Mouse (Mus musculus) spleen, adult 2 months (tissue): ENCODE results near the gene Akap12. TPM values are rescaled to one million over a fixed set of nuclear protein-coding genes. Genes with fewer than 3 reads are reported as not detected.

Experiments
- DNase-seq, 2 experiments: peaks; one replicate each; pipeline versions ENCODE4 v3.0.0 to v3.0.0-alpha.2; 2012 to 2021; ENCODE audit warnings: low spot score in 2 of 2, low read depth in 1 of 2
- H3K27ac ChIP-seq: fragments of 200-500 bp; 2 replicates; pipeline ENCODE4 v1.5.1; 2012; ENCODE audit warnings: low read length, inconsistent platforms; ENCODE audit not compliant: insufficient read depth
- H3K27me3 ChIP-seq: fragments of 200-500 bp; 2 replicates; pipeline ENCODE4 v1.6.1; 2012; ENCODE audit warnings: mild to moderate bottlenecking, moderate library complexity, low read length, inconsistent platforms; ENCODE audit not compliant: control insufficient read depth, insufficient read depth
- H3K36me3 ChIP-seq: fragments of 200-500 bp; 2 replicates; pipeline ENCODE4 v1.6.1; 2012; ENCODE audit warnings: mild to moderate bottlenecking, low read length, inconsistent platforms; ENCODE audit not compliant: control insufficient read depth, insufficient read depth
- H3K4me1 ChIP-seq: fragments of 200-500 bp; 2 replicates; pipeline ENCODE4 v1.6.1; 2011; ENCODE audit warnings: inconsistent platforms; ENCODE audit not compliant: control insufficient read depth, insufficient read depth, insufficient read length
- H3K4me3 ChIP-seq: fragments of 200-500 bp; 2 replicates; pipeline ENCODE4 v1.5.1; 2011; ENCODE audit warnings: mild to moderate bottlenecking, inconsistent platforms; ENCODE audit not compliant: insufficient read depth, insufficient read length; ENCODE audit errors: extremely low read depth
- CTCF ChIP-seq: fragments of 200-500 bp; IDR thresholded peaks from 2 replicates; pipeline ENCODE4 v1.5.1; 2011; ENCODE audit warnings: mild to moderate bottlenecking, inconsistent platforms; ENCODE audit not compliant: insufficient read depth, insufficient read length, insufficient replicate concordance; ENCODE audit errors: extremely low read depth
- POLR2A ChIP-seq: fragments of 200-500 bp; IDR thresholded peaks from 2 replicates; pipeline ENCODE4 v1.6.1; 2011; ENCODE audit warnings: low read depth, low read length, inconsistent platforms
- WGBS: fragments of 180-500 bp; shearing (Covaris S2); methylation state at CpG from one replicate; pipeline ENCODE4 v1.1.7; 2018; 5-methylcytosine and 5-hydroxymethylcytosine counted together
- polyA plus RNA-seq: library from polyadenylated mRNA; depleted of rRNA; stranded (reverse); fragments of >200 nt; gene quantifications from 2 replicates; pipeline ENCODE4 v1.2.3, GENCODE M21; 2012

The Akap12 gene
- polyA plus RNA-seq, 1 experiment = 4.1 TPM

DNA sequence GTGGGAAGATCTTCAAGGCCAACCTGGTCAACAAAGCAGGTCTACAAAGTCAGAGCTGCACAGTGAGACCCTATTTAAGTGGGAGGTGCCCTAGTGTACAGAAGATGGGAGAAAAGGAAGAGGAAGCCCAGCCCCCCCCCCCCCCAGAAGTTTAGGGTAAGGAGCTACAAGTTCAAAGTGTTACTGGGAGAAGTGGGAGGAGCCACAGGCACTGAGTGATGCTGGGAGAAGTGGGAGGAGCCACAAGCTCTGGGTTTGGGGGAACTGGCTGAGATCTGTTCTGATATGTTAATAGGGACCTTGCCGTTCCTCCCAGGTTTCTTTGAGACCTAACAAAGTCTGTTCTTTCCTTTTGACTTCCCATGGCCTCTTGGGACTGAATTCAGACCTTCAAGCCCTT, 18.6 kb downstream of the Akap12 start:
- TF ChIP-seq CTCF = no peak
- TF ChIP-seq POLR2A = no peak
- no peaks in the 10 kb centered on the region for H3K36me3 ChIP-seq
- H3K27ac ChIP-seq = no peak overlapping the region
- no peak overlapping the region for H3K4me3 ChIP-seq
- H3K4me1 ChIP-seq = no peaks in the 10 kb centered on the region
- H3K27me3 ChIP-seq = no peaks in the 10 kb centered on the region
- DNase-seq = no peak
- 80% methylated on average over 1 of the region's 1 CpGs for WGBS

DNA sequence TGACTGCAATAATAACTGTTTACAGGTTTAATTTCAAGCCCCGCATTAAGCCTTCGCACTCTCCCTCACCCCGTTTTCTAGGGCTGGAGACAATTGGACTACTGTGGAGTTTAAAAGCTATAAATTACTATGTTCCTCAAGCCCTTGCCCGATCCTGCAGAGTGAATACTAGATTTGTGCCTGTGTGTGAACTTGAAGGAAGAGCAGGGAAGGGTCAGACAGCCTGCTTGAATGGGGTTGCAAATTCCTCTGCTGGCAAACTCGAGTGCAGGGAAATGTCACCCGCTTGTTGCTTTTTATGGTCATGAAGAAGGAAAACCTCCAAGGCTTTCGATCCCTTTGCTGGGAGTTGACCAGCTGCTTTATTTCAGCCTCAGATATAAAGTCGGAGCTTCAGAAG, 19.6 kb downstream of the Akap12 start:
- TF ChIP-seq CTCF (no peak), POLR2A (no peak)
- 88% methylated on average over 8 of the region's 8 CpGs for WGBS
- Histone ChIP-seq H3K4me1 (no peaks in the 10 kb centered on the region), H3K27ac (no peak overlapping the region), H3K27me3 (no peaks in the 10 kb centered on the region), H3K36me3 (no peaks in the 10 kb centered on the region), H3K4me3 (no peak overlapping the region)
- no peak for DNase-seq

DNA sequence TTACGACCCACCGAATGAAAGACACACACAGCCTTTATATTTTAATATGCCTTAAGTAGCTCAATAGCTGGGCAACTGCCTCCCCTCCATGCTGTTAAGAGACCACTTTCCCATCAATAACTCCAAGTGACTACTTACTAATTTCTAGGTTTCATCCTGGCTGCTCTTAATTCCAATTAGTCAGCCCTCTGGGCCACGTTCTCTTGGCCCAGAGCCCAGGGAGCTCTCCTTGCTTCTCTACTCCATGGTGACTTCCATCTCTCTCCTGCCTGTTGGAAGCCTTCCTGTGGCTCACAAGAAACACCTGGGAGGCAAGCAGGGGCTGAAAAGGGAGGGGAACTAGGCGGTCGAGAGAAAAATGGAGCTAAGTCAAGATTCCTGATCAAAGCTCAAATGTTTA, 23.0 kb downstream of the Akap12 start:
- H3K4me1 ChIP-seq = no peaks in the 10 kb centered on the region

DNA sequence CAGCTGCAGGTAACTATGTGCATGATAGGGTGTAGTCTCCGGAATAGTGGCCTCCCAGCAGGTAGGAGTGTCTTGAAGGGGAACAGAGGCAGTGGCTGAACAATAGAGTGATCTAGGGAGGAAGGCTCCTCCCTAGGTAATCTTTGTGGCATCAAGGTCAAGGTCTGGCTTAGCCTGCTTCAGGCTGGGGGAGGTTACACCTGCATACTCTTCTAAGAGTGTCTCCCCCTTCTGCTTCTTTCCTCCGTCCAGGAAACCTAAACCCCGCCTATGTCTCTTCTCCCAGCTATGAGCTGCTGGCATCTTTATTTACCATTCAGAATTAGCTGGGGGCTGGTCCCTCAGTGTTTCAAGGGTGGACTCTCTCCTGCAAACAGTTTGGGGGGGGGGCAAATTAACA, 23.5 kb downstream of the Akap12 start:
- Histone ChIP-seq H3K4me1 (no peaks in the 10 kb centered on the region), H3K27ac (no peak overlapping the region), H3K36me3 (no peaks in the 10 kb centered on the region), H3K27me3 (no peaks in the 10 kb centered on the region), H3K4me3 (no peak overlapping the region)
- no peak for DNase-seq
- TF ChIP-seq CTCF (no peak), POLR2A (no peak)
- WGBS = 84% methylated on average over 3 of the region's 3 CpGs

More for the DNA sequence above, 23.0 kb downstream of the Akap12 start:
- H3K27ac ChIP-seq = no peak overlapping the region
- H3K36me3 ChIP-seq = no peaks in the 10 kb centered on the region
- DNase-seq = no peak
- WGBS = 89% methylated on average over 5 of the region's 5 CpGs
- H3K27me3 ChIP-seq = no peaks in the 10 kb centered on the region
- no peak overlapping the region for H3K4me3 ChIP-seq
- TF ChIP-seq POLR2A = no peak
- no peak for TF ChIP-seq CTCF

- no peaks in the 10 kb centered on the region for H3K4me1 ChIP-seq
- no peak overlapping the region for H3K27ac ChIP-seq
- H3K36me3 ChIP-seq = no peaks in the 10 kb centered on the region
- no peak for DNase-seq
- TF ChIP-seq CTCF (no peak), POLR2A (no peak)
- H3K27me3 ChIP-seq = no peaks in the 10 kb centered on the region
- H3K4me3 ChIP-seq = no peak overlapping the region
- 89% methylated on average over 3 of the region's 3 CpGs for WGBS
Measured at GRCm38 (mm10) chr10:4290145-4290544, 24.0 kb downstream of the Akap12 start.

DNA sequence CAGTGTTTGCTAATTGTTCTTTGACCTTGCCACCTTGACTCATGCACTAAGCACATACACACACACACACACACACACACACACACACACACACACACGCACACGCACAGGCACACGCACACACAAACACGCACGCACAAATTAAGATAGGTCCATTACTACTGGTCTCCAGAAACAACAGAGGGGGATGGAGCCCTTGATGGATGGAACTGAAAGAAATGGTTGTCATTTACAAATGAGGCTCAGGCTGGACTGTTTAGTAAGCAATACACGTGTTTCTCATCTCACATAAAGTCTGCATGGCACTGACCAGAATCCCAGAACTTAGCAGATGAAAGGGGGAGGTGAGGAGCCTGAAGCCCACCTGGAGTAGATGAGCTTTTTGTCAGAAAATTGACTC, 24.4 kb downstream of the Akap12 start:
- no peaks in the 10 kb centered on the region for H3K36me3 ChIP-seq
- no peak for DNase-seq
- H3K4me3 ChIP-seq = no peak overlapping the region
- no peaks in the 10 kb centered on the region for H3K27me3 ChIP-seq
- no peaks in the 10 kb centered on the region for H3K4me1 ChIP-seq
- TF ChIP-seq POLR2A (no peak), CTCF (no peak)
- 94% methylated on average over 6 of the region's 6 CpGs for WGBS
- no peak overlapping the region for H3K27ac ChIP-seq

DNA sequence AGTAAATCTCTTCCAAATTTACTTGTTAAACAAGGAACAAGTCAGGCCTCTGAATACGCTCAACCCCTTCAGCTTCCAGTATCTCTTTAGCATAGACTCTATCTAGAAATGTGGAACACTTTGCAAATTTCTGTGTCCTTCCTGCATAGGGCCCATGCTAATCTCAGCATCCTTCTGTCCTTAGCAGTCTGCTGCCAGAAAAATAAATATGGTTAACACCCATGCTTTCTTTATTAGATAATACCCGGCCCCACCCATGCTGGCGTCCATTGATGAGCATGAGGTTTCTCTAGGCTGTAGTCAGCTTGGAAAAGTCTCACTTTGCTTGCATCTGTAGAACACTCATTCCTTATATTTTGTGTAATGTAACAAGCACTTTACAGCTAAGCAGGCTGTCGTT, 27.2 kb downstream of the Akap12 start:
- TF ChIP-seq POLR2A = no peak
- TF ChIP-seq CTCF = no peak
- no peaks in the 10 kb centered on the region for H3K27me3 ChIP-seq
- H3K27ac ChIP-seq = no peak overlapping the region
- 70% methylated on average over 4 of the region's 4 CpGs for WGBS
- no peak for DNase-seq
- H3K4me1 ChIP-seq = no peaks in the 10 kb centered on the region
- H3K36me3 ChIP-seq = no peaks in the 10 kb centered on the region
- no peak overlapping the region for H3K4me3 ChIP-seq
